Mouse (Mus musculus): ENCODE measurements around the gene Piezo1.
A peak's percentile ranks its signal among the peaks of the same experiment; 100 is the strongest.

DNA sequence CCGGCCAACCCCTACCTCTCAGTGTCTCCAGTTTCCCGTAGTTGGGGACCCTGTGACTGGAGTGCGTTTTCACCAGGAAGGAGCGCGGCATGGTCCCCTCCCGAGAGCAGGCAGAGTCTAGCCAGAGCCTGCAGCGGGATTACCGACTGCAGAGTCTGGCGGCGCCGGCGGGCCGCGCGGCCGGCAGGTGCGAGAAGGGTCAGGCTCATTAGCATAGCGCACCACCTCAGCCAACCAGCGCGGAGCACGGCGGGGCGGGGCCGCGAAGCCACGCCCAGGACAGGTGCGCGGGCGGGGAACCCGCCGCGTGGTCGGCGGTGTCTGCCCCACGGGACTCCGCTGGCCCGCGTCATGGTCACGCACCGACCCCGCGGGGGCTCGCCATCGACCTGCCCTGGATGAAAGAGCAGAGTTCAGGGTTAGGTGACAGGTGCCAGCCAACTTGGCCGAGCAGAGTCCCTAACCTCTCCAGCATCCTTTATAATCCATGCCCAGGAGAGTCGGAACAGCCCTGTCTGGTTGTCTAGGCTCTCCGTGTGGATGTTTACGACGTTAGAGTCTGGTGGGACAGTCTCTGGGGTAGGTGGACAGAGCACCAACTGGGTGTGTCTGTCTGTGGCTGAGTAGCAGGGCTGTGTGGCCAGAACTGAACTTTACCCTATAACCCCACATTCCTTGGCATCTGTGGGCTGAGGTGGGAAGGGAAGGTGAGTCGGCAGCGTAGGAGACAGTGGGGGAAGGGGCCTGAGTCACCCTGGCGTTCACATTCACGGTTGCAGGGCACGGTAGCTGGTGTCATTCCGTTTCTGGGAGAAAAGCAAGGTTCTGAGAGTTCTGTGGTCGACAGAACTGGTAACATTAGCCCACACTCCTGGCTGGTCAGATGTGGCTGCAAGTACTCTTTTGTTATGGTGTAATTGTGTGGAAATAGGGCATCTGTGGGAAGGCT is 90.3 kb downstream of the Piezo1 start, which contains the start of gene Snai3:
- TF ChIP-seq MAX (IDR thresholded peaks at IDR 0.05; ENCODE audit: low read length) (no peak; the same call in 1 of the 2 replicates), POLR2A (IDR thresholded peaks at IDR 0.05; ENCODE audit: low read depth, low read length) (peak; percentile 32; the same call in 1 of the 2 replicates), CTCF (conservative IDR thresholded peaks at IDR 0.05 in 1 of 2, IDR thresholded peaks at IDR 0.05 in 1 of 2; ENCODE audit: low read depth in 2 of 2, low read length in 2 of 2) (no peak), EP300 (IDR thresholded peaks at IDR 0.05; ENCODE audit: low read length) (no peak), USF1 (IDR thresholded peaks at IDR 0.05; ENCODE audit: low read depth, low read length) (no peak), ETS1 (conservative IDR thresholded peaks at IDR 0.05; ENCODE audit: low read depth, low read length) (no peak), NRF1 (IDR thresholded peaks at IDR 0.05; ENCODE audit: low read depth, low read length) (peak; percentile 47; the same call in 1 of the 2 replicates), ZC3H11A (IDR thresholded peaks at IDR 0.05; ENCODE audit: low read depth, low read length) (no peak), TCF12 (IDR thresholded peaks at IDR 0.05; ENCODE audit: low read depth, low read length) (peak; percentile 51; the same call in 1 of the 2 replicates)
